7 mouse cellular contexts compared by ENCODE assay signal in genomic region chr5:3502610-3503350, GRCm38 (mm10). TPM values are rescaled to one million over a fixed set of nuclear protein-coding genes. Genes with fewer than 3 reads are reported as not detected.
A peak's percentile ranks its signal among the peaks of the same experiment; 100 is the strongest.
DNase-seq lines count a peak whose midpoint lies in the region; ATAC-seq and TF ChIP-seq lines count a peak whose summit lies in the region.

No protein-coding gene starts in this region.

- H3K27ac ChIP-seq in heart, embryonic 14.5 days (replicated peaks in 1 of 2; ENCODE audit: control insufficient read depth in 1 of 2, insufficient read depth in 1 of 2, low read depth in 2 of 2, low read length in 2 of 2), result peak overlapping the region; percentile 20 to 46; a peak in 3 of 4 replicates
- no peak overlapping the region for H3K27ac ChIP-seq in hindbrain, embryonic 13.5 days

- no peak overlapping the region for H3K9ac ChIP-seq in heart, embryonic 14.5 days (ENCODE audit: low read length)
- H3K9ac ChIP-seq in hindbrain, embryonic 13.5 days, result no peak overlapping the region

- H3K4me2 ChIP-seq in heart, embryonic 14.5 days (ENCODE audit: low read length), result no peak overlapping the region
- H3K4me2 ChIP-seq in myocyte (ENCODE audit: low read depth), result peak overlapping the region; percentile 86
- no peak overlapping the region for H3K4me2 ChIP-seq in hindbrain, embryonic 13.5 days

- 33% methylated on average over 11 of the region's 11 CpGs for WGBS in heart, embryonic 14.5 days
- 67% methylated on average over 11 of the region's 11 CpGs for WGBS in hindbrain, embryonic 13.5 days

- peak; percentile 83 for ATAC-seq in heart, embryonic 14.5 days (ENCODE audit: insufficient number of reproducible peaks, insufficient read depth, low FRiP score, low read depth)
- no peak for ATAC-seq in hindbrain, embryonic 13.5 days (ENCODE audit: low FRiP score)

- peaks cover 18 to 31% of the 10 kb centered on the region in 2 experiments for H3K4me1 ChIP-seq in heart, embryonic 14.5 days (ENCODE audit: control insufficient read depth in 2 of 2, insufficient read depth in 2 of 2, low read length in 2 of 2)
- peaks cover 4% of the 10 kb centered on the region; the same call in 1 of the 2 replicates for H3K4me1 ChIP-seq in hindbrain, embryonic 13.5 days (replicated peaks)

- no peaks in the 10 kb centered on the region for H3K27me3 ChIP-seq in heart, embryonic 14.5 days (ENCODE audit: control insufficient read depth, insufficient read depth, low read length)
- H3K27me3 ChIP-seq in myocyte (ENCODE audit: control insufficient read depth, insufficient read depth, insufficient read length), result no peaks in the 10 kb centered on the region
- H3K27me3 ChIP-seq in hindbrain, embryonic 13.5 days, result no peaks in the 10 kb centered on the region

- H3K36me3 ChIP-seq in heart, embryonic 14.5 days (ENCODE audit: control insufficient read depth, insufficient read depth, low read length), result no peaks in the 10 kb centered on the region
- no peaks in the 10 kb centered on the region for H3K36me3 ChIP-seq in myocyte (ENCODE audit: control insufficient read depth, insufficient read depth)
- no peaks in the 10 kb centered on the region for H3K36me3 ChIP-seq in hindbrain, embryonic 13.5 days

- no peak overlapping the region for H3ac ChIP-seq in myocyte (ENCODE audit: control insufficient read depth, insufficient read length)

- H3K4me3 ChIP-seq in heart, embryonic 14.5 days (ENCODE audit: control insufficient read depth in 1 of 2, insufficient read depth in 1 of 2, low read depth in 1 of 2, low read length in 2 of 2), result no peak overlapping the region
- no peak overlapping the region for H3K4me3 ChIP-seq in myocyte
- no peak overlapping the region for H3K4me3 ChIP-seq in hindbrain, embryonic 13.5 days

- no peaks in the 10 kb centered on the region for H3K79me2 ChIP-seq in myocyte (ENCODE audit: control insufficient read depth, insufficient read depth)

- DNase-seq in right cerebral cortex, postnatal 14 days, result peak; percentile 30
- DNase-seq in right cerebral cortex, postnatal 25 days, result no peak
- peak; percentile 46 to 71 for DNase-seq in adrenal gland, postnatal 36 days
- peak; percentile 72 to 84 for DNase-seq in kidney, postnatal 36 days

- no peak for TF ChIP-seq POLR2A in myocyte (IDR thresholded peaks at IDR 0.05; ENCODE audit: insufficient read length, low read depth)

- H3K9me3 ChIP-seq in heart, embryonic 14.5 days (ENCODE audit: control insufficient read depth, low read length), result no peaks in the 10 kb centered on the region
- no peaks in the 10 kb centered on the region for H3K9me3 ChIP-seq in hindbrain, embryonic 13.5 days

TF ChIP-seq in myocyte, 11 proteins besides CTCF, POLR2A, EP300 and RAD21:
- TF ChIP-seq SRF (IDR thresholded peaks at IDR 0.05; ENCODE audit: control insufficient read depth, insufficient read length, low read depth), result no peak
- TF ChIP-seq POLR2AphosphoS2 (IDR thresholded peaks at IDR 0.05; ENCODE audit: insufficient read length, low read depth), result no peak
- TF ChIP-seq E2F4 (IDR thresholded peaks at IDR 0.05; ENCODE audit: insufficient read depth), result no peak
- TF ChIP-seq MYOD1 (IDR thresholded peaks at IDR 0.05; ENCODE audit: control insufficient read depth in 1 of 3, insufficient read length in 2 of 3, low read depth in 2 of 3), result no peak
- TF ChIP-seq USF1 (IDR thresholded peaks at IDR 0.05; ENCODE audit: low read depth), result no peak
- TF ChIP-seq MAX (IDR thresholded peaks at IDR 0.05; ENCODE audit: low read depth), result no peak
- TF ChIP-seq REST (IDR thresholded peaks at IDR 0.05; ENCODE audit: insufficient read depth, insufficient read length), result no peak
- no peak for TF ChIP-seq MYOG (IDR thresholded peaks at IDR 0.05; ENCODE audit: control insufficient read depth in 1 of 3, insufficient read depth in 1 of 3, insufficient read length in 2 of 3, low read depth in 2 of 3)
- no peak for TF ChIP-seq CEBPB (IDR thresholded peaks at IDR 0.05; ENCODE audit: insufficient read depth, poor library complexity, severe bottlenecking)
- no peak for TF ChIP-seq TCF12 (IDR thresholded peaks at IDR 0.05; ENCODE audit: insufficient read depth, poor library complexity, severe bottlenecking)

RNA-seq across cellular contexts. Expression of gene Fam133b, which starts 40.9 kb away (rescaled TPM):
- 10 to 100 TPM; 23.3 to 30.9 TPM for total RNA-seq in adrenal gland, postnatal 36 days (2021)
- polyA plus RNA-seq in heart, embryonic 14.5 days (2014; fragmentation: Nextera tagmentation; extraction: Ambion mirVana), result 17.1 and 20.1 TPM in 2 replicates
- polyA plus RNA-seq in myocyte (2012; fragmentation: generic; extraction: Trizol), result 10.3 TPM
- 29.3 and 32.1 TPM in 2 replicates for polyA plus RNA-seq in hindbrain, embryonic 13.5 days (2015; fragmentation: Nextera tagmentation; extraction: Ambion mirVana)
